Mouse (Mus musculus): ENCODE data around the gene Pcna. TPM values are rescaled to one million over a fixed set of nuclear protein-coding genes. Genes with fewer than 3 reads are reported as not detected.

Pcna gene
- polyA plus RNA-seq (2017; shearing (Covaris generic)), result 100 to 1,000 TPM; 131 to 181 TPM

GRCm38 (mm10) chr2:132252542-132253528 lies at the start of gene Pcna:
Gene Pcna (minus strand): TSS chr2:132253314.

GRCm38 (mm10) chr2:132262879-132263398 lies 9.8 kb upstream of the Pcna start, which contains the start of gene Cds2:
Gene Cds2 (plus strand): TSS chr2:132263148.

GRCm38 (mm10) chr2:132247539-132248313 lies 5.4 kb downstream of the Pcna start, which contains the start of gene Tmem230:
Gene Tmem230 (minus strand): TSS chr2:132247807.

Other genes with a start within 250 kb of the Pcna start
- gene Rassf2, start 223.1 kb downstream of the Pcna start, polyA plus RNA-seq (2017; shearing (Covaris generic)), result 100 to 1,000 TPM in 1 of 2 experiments, 10 to 100 TPM in 1; 76.6 to 113 TPM
- gene Slc23a2, start 108.2 kb downstream of the Pcna start, polyA plus RNA-seq (2017; shearing (Covaris generic)), result 10 to 100 TPM; 25.7 to 44.0 TPM
- 10 to 100 TPM; 55.7 to 62.8 TPM for gene Tmem230, start 5.5 kb downstream of the Pcna start, polyA plus RNA-seq (2017; shearing (Covaris generic))
- 10 to 100 TPM; 48.4 to 54.5 TPM for gene Cds2, start 9.8 kb upstream of the Pcna start, polyA plus RNA-seq (2017; shearing (Covaris generic))
- gene Prokr2, start 132.1 kb upstream of the Pcna start, polyA plus RNA-seq (2017; shearing (Covaris generic)), result 1 to 10 TPM in 1 of 2 experiments, under 1 TPM in 1; 0.37 to 1.7 TPM